Mouse (Mus musculus): ENCODE results near the gene Ap5m1. TPM values are rescaled to one million over a fixed set of nuclear protein-coding genes. Genes with fewer than 3 reads are reported as not detected.

The Ap5m1 gene
- 23.4 and 23.8 TPM in 2 replicates for polyA plus RNA-seq (2015; fragmentation: Nextera tagmentation; extraction: Ambion mirVana)

- peak within 1 kb of the TSS; percentile 98 for H3K27ac ChIP-seq
- no peaks in the 10 kb centered on the region for H3K9me3 ChIP-seq
- peak within 1 kb of the TSS; percentile 74 for H3K4me2 ChIP-seq (replicated peaks)
- no peaks in the 10 kb centered on the region for H3K36me3 ChIP-seq
- no peaks in the 10 kb centered on the region for H3K27me3 ChIP-seq
- peak within 1 kb of the TSS; percentile 96 for H3K9ac ChIP-seq
- peaks cover 21% of the 10 kb centered on the region for H3K4me1 ChIP-seq
- H3K4me3 ChIP-seq: peak within 1 kb of the TSS; percentile 88
- under 1% methylated on average over 55 of the region's 62 CpGs for WGBS
- ATAC-seq (ENCODE audit: low FRiP score, low read depth): peak; percentile 62
Observed at GRCm38 (mm10) chr14:49065529-49066273, at the start of gene Ap5m1. Gene Ap5m1, plus strand, starts transcription at chr14:49066097.

DNA sequence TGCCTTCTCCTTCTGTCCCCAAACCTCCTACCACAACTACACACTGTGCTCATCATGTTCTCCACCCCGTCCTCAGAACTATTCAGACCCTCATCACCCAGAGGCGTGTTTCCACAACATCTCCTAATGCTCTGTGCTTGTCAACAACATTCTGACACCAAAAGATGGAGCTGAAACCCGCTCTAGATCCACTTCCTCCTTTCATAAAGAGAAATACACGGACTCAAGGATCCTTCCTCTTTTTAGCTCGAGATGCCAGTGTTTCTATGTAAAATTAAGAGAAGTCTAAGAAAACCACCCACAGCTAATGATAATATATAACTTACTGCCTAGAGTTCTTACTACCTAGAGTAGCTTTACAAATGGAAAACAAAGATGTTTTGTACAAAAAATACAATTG is 46.1 kb upstream of the Ap5m1 start:
- WGBS: 89% methylated on average over 5 of the region's 5 CpGs
- Histone ChIP-seq H3K4me2 (replicated peaks) (no peak overlapping the region), H3K9ac (no peak overlapping the region), H3K9me3 (no peaks in the 10 kb centered on the region), H3K27ac (no peak overlapping the region), H3K4me1 (no peaks in the 10 kb centered on the region), H3K36me3 (peaks cover 35% of the 10 kb centered on the region), H3K4me3 (no peak overlapping the region), H3K27me3 (no peaks in the 10 kb centered on the region)
- no peak for ATAC-seq (ENCODE audit: low FRiP score, low read depth)

- WGBS: 98% methylated on average over 6 of the region's 6 CpGs
Observed at GRCm38 (mm10) chr14:49027040-49027778, 38.7 kb upstream of the Ap5m1 start.

DNA sequence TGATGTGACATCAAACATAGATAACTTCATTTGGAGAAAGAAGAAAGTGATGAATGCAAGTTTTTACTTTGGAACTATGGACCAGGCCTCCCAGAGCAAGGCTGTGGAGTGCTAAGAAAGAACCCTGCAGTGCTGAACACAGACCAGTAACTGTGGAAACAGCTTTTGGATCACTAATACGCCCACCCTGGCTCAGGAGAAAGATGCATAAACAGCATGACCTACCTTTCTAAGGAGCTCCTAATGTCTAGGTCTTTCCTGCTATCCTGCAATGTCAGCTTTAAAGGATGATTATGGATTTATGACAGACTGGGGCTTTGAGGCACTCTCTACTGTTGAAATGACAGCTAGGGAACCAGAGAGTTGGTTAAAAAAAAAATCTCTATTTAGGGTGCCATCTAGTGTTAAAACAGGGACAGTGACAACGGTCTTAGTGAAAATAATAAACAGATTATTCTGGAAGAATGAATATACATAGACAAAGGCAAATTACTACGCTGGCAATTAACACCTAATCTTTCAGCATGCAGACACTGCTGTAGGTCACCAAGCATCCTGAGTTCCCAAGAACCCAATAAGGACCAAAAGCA is 38.0 kb upstream of the Ap5m1 start:
- Histone ChIP-seq H3K4me3 (no peak overlapping the region), H3K9ac (no peak overlapping the region), H3K36me3 (peaks cover 34% of the 10 kb centered on the region), H3K9me3 (no peaks in the 10 kb centered on the region), H3K27ac (no peak overlapping the region), H3K4me1 (no peaks in the 10 kb centered on the region), H3K4me2 (replicated peaks) (no peak overlapping the region), H3K27me3 (no peaks in the 10 kb centered on the region)
- WGBS: 90% methylated on average over 3 of the region's 3 CpGs
- no peak for ATAC-seq (ENCODE audit: low FRiP score, low read depth)

More at GRCm38 (mm10) chr14:49027040-49027778, 38.7 kb upstream of the Ap5m1 start:
- H3K9ac ChIP-seq: no peak overlapping the region
- no peak for ATAC-seq (ENCODE audit: low FRiP score, low read depth)
- no peak overlapping the region for H3K4me2 ChIP-seq (replicated peaks)
- no peak overlapping the region for H3K4me3 ChIP-seq
- no peak overlapping the region for H3K27ac ChIP-seq
- no peaks in the 10 kb centered on the region for H3K27me3 ChIP-seq
- peaks cover 33% of the 10 kb centered on the region for H3K36me3 ChIP-seq
- no peaks in the 10 kb centered on the region for H3K9me3 ChIP-seq
- H3K4me1 ChIP-seq: no peaks in the 10 kb centered on the region

GRCm38 (mm10) chr14:49028991-49029390 is 36.9 kb upstream of the Ap5m1 start:
- Histone ChIP-seq H3K36me3 (peaks cover 36% of the 10 kb centered on the region), H3K4me3 (no peak overlapping the region), H3K27me3 (no peaks in the 10 kb centered on the region), H3K9ac (no peak overlapping the region), H3K4me1 (no peaks in the 10 kb centered on the region), H3K9me3 (no peaks in the 10 kb centered on the region), H3K27ac (no peak overlapping the region), H3K4me2 (replicated peaks) (no peak overlapping the region)
- 92% methylated on average over 5 of the region's 5 CpGs for WGBS
- no peak for ATAC-seq (ENCODE audit: low FRiP score, low read depth)

GRCm38 (mm10) chr14:49045610-49046009 is 20.3 kb upstream of the Ap5m1 start:
- Histone ChIP-seq H3K27ac (no peak overlapping the region), H3K4me2 (replicated peaks) (no peak overlapping the region), H3K9me3 (no peaks in the 10 kb centered on the region), H3K4me3 (no peak overlapping the region), H3K4me1 (no peaks in the 10 kb centered on the region), H3K27me3 (no peaks in the 10 kb centered on the region), H3K36me3 (peaks cover 5% of the 10 kb centered on the region; the same call in 1 of the 2 replicates), H3K9ac (no peak overlapping the region)
- WGBS: 97% methylated on average over 3 of the region's 4 CpGs
- no peak for ATAC-seq (ENCODE audit: low FRiP score, low read depth)

GRCm38 (mm10) chr14:49049492-49049891 is 16.4 kb upstream of the Ap5m1 start:
- Histone ChIP-seq H3K9me3 (no peaks in the 10 kb centered on the region), H3K27me3 (no peaks in the 10 kb centered on the region), H3K9ac (no peak overlapping the region), H3K4me3 (no peak overlapping the region), H3K27ac (no peak overlapping the region), H3K36me3 (peaks cover 5% of the 10 kb centered on the region; the same call in 1 of the 2 replicates), H3K4me1 (no peaks in the 10 kb centered on the region), H3K4me2 (replicated peaks) (no peak overlapping the region)
- no peak for ATAC-seq (ENCODE audit: low FRiP score, low read depth)

DNA sequence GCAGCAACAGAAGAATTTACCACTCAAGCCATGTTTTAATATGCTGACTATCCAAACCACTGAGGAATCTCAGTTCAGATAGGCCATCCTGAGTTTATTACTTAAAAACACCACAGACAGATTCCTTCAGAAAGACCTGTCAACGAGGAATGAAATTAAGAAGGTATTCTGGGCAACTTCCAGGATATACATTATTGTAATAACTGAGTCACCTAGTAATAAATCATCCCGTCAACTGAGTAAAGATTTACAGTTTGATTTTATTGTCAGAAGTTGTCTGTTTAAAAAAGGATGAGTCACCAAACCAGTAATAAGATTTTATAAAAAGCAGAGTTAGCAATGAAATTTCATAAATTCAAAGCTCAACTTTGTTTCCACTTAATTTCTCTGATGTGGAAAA is 2.1 kb upstream of the Ap5m1 start:
- Histone ChIP-seq H3K27ac (no peak overlapping the region), H3K36me3 (no peaks in the 10 kb centered on the region)
- no peak for ATAC-seq (ENCODE audit: low FRiP score, low read depth)

DNA sequence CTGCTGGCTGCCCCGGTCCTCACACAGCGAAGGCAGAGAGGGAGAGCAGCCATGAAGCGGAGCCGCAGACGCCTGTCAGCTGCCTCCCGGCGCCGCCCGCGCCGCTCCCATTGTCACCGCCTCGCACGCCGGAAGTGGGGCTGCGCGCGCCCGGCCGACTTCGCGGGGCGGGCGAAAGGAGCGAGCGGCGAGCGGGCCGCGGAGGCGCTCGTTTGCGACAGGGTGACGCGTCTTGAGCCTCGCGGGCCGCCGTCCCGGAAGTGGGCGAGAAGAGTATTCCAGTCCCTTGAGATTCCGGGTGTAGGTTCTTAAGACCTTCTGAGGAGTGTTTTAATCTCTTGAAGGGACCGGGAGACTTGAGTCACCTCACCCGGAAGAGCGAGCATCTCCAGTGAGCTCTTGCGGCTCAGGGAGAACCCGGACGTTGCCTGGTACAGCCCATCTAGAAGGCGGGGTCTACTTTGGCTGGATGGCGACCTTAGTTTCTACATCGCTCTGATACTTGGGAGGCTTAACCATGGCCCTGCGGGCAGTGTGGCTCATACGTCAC is 452 bp downstream of the Ap5m1 start, which contains the start of gene Exoc5:
TSS of gene Exoc5 (minus strand) at position 380 of the 550 bp plus-strand sequence.
- Histone ChIP-seq H3K9ac (peak within 1 kb of the TSS; percentile 96), H3K27ac (peak within 1 kb of the TSS; percentile 98), H3K4me1 (peaks cover 21% of the 10 kb centered on the region), H3K36me3 (no peaks in the 10 kb centered on the region), H3K4me3 (peak within 1 kb of the TSS; percentile 88), H3K4me2 (replicated peaks) (peak within 1 kb of the TSS; percentile 74), H3K27me3 (no peaks in the 10 kb centered on the region), H3K9me3 (no peaks in the 10 kb centered on the region)
- peak; percentile 95 for ATAC-seq (ENCODE audit: low FRiP score, low read depth)
- WGBS: under 1% methylated on average over 53 of the region's 53 CpGs

More for the DNA sequence above, 2.1 kb upstream of the Ap5m1 start:
- Histone ChIP-seq H3K9ac (no peak overlapping the region), H3K4me1 (peaks cover 21% of the 10 kb centered on the region), H3K4me3 (no peak overlapping the region), H3K9me3 (no peaks in the 10 kb centered on the region), H3K4me2 (replicated peaks) (no peak overlapping the region), H3K27me3 (no peaks in the 10 kb centered on the region)
- 74% methylated on average over 2 of the region's 2 CpGs for WGBS

DNA sequence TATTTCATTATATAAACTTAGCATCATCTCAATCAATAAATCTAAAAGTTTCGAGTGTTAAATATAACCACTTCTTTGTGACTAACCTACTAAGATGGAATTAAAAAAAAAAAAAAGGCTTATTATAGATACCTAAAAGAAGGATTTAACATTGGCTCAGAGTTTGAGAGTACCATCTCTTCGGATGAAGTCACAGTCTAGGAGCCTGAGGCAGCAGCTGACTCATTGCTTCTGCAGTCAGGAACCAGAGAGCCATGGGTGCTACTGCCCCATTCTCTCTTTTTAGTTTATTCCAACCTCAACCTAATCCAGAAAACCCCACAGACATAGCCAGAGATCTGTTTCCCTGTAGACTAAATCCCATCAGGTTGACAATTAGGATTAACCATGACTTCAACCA is 6.9 kb downstream of the Ap5m1 start:
- Histone ChIP-seq H3K9ac (no peak overlapping the region), H3K4me2 (replicated peaks) (no peak overlapping the region), H3K27ac (no peak overlapping the region), H3K4me1 (peaks cover under 1% of the 10 kb centered on the region), H3K9me3 (no peaks in the 10 kb centered on the region), H3K36me3 (peaks cover 22% of the 10 kb centered on the region), H3K4me3 (no peak overlapping the region), H3K27me3 (no peaks in the 10 kb centered on the region)
- no peak for ATAC-seq (ENCODE audit: low FRiP score, low read depth)
- WGBS: 92% methylated on average over 2 of the region's 2 CpGs

DNA sequence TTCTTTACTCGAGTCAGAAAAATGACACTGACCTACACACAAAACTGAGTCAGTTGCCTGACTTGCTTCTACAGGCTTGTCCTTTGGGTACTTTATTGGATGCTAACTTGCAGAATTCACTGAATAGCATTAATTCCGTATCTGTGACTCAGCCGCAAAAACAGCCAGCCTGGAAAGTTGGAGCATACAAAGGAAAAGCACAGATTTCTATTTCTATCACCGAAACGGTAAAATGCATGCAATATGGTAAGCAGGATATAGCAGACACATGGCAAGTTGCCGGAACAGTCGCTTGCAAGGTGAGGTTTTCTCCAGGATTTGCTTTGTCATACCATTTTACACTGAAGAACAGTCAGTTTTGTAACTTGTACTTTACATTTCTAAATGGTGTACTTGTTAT is 8.0 kb downstream of the Ap5m1 start:
- no peak overlapping the region for H3K9ac ChIP-seq
- H3K9me3 ChIP-seq: no peaks in the 10 kb centered on the region
- ATAC-seq (ENCODE audit: low FRiP score, low read depth): no peak
- H3K4me1 ChIP-seq: no peaks in the 10 kb centered on the region
- no peak overlapping the region for H3K4me2 ChIP-seq (replicated peaks)
- H3K27me3 ChIP-seq: no peaks in the 10 kb centered on the region
- H3K27ac ChIP-seq: no peak overlapping the region
- 98% methylated on average over 7 of the region's 7 CpGs for WGBS
- peaks cover 26% of the 10 kb centered on the region for H3K36me3 ChIP-seq
- no peak overlapping the region for H3K4me3 ChIP-seq

DNA sequence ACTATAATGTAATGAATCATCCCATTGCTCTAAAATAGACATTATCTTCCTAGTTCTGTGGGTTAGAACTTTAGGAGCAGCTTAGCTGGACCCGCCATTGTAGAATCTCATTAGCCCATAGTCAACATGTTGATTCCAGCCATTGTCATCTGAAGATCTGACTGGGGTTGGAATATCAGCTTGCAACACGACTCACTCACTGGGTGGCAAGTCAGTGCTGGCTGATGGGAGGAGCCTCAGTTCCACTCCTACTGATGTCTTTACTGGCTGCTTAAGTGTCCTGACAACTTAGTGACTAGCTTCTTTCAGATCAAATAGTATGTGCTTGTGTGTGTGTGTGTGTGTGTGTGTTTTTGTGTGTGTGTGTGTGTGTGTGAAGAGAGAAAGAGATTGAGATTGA is 8.5 kb downstream of the Ap5m1 start:
- WGBS: 81% methylated on average over 2 of the region's 2 CpGs
- H3K4me1 ChIP-seq: no peaks in the 10 kb centered on the region
- H3K9ac ChIP-seq: no peak overlapping the region
- H3K36me3 ChIP-seq: peaks cover 29% of the 10 kb centered on the region
- no peaks in the 10 kb centered on the region for H3K9me3 ChIP-seq
- H3K27ac ChIP-seq: no peak overlapping the region
- no peaks in the 10 kb centered on the region for H3K27me3 ChIP-seq
- H3K4me2 ChIP-seq (replicated peaks): no peak overlapping the region
- no peak for ATAC-seq (ENCODE audit: low FRiP score, low read depth)
- no peak overlapping the region for H3K4me3 ChIP-seq

Measured in limb, embryonic 13.5 days (tissue).